Mouse (Mus musculus): ENCODE measurements at regions not wholly inside any gene's neighbourhood (a gene's known extent, or its start where the extent isn't known, plus 50 kb on each side); places are given as distances from the start of the nearest gene placed in this dataset.

DNA sequence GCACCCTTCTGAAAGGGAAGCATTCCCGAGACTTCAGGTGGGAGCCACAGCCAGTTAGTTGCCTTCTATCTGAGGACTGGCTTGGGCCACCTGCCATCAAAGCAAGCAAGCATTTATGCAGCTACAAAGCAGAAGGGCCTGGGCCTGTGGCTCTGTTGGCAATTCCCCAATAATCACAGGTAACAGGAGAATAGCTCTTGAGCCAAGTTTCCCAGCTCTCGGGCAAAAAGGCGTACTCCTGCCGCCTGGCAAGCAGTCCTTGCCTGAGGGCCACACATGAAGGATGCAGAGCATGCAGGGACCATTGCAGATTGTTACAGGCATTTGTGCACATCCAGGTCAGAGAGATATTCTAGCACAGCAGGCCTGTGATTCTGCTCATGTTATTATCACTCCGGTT, 53.2 kb upstream of the Unc5a start:
- no peak for DNase-seq (ENCODE audit: low read depth, low spot score)

All from CD4-positive, CD25-positive, alpha-beta regulatory T cell, adult 2 months (primary cell).